Mouse (Mus musculus) G1E (cell line): ENCODE measurements around the gene Tom1l1.

Experiments used
- CTCF ChIP-seq: IDR thresholded peaks from 2 replicates; pipeline ENCODE4 v1.5.1; 2012; ENCODE audit warnings: low read depth, low read length, inconsistent platforms, mixed read lengths
- GATA1 ChIP-seq: IDR thresholded peaks from 2 replicates; pipeline ENCODE4 v1.6.1; 2012; ENCODE audit warnings: borderline replicate concordance, low read length, inconsistent platforms, mixed read lengths
- POLR2AphosphoS5 ChIP-seq: IDR thresholded peaks from 2 replicates; pipeline ENCODE4 v1.6.1; 2012; ENCODE audit warnings: low read depth, low read length, inconsistent platforms; ENCODE audit not compliant: insufficient replicate concordance
- TAL1 ChIP-seq: conservative IDR thresholded peaks from 2 replicates; pipeline ENCODE4 v1.6.1; 2012; ENCODE audit warnings: low read depth, low read length, inconsistent platforms, mixed read lengths

- TF ChIP-seq CTCF (no peak), GATA1 (no peak), TAL1 (peak; percentile 65), POLR2AphosphoS5 (no peak)
Measured at GRCm38 (mm10) chr11:90664345-90664986, 23.7 kb downstream of the Tom1l1 start.
